Mouse (Mus musculus): ENCODE measurements at regions not wholly inside any gene's neighbourhood (a gene's known extent, or its start where the extent isn't known, plus 50 kb on each side); places are given as distances from the start of the nearest gene placed in this dataset.

DNA sequence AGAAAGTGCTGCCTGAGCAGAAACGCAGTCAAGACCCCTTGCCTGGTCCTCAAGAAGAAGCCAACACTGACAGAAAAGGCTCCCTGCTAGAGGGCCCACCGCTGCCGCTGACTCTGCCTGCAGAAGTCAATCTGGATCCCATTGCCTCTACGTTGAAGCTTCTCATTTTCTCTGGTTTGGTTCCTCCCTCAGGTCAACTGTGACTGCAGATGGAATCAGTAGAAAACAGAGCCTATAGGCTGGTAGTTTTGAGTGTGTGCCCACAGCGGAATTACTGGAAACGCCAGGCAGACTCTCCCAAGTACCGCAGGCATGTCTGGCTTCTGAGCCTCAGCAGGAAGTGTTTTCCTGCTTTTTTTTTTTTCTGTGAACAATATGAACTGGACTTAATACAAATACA, 98.5 kb downstream of the Thbs2 start:
- no peak for TF ChIP-seq POLR2A (IDR thresholded peaks at IDR 0.05; ENCODE audit: control insufficient read depth, low read depth, low read length)
- no peak for TF ChIP-seq CTCF (IDR thresholded peaks at IDR 0.05; ENCODE audit: control insufficient read depth, insufficient read depth, insufficient replicate concordance, low read depth, low read length)
